Mouse (Mus musculus): ENCODE results near the gene Ccdc51.
"Not testable (repeated sequence)": the region's sequence is repeated elsewhere in the genome, so short reads cannot be mapped to it uniquely, and the experiment has no call there.

Gene Ccdc51

GRCm38 (mm10) chr9:109119571-109119970, 37.3 kb downstream of the Ccdc51 start:
- CTCF ChIA-PET: interaction anchor here (0.7 kb wide), 1 partner anchor 188 kb away, joined by 4 read pairs; no protein-coding TSS in a partner anchor

GRCm38 (mm10) chr9:109120956-109121355, 38.7 kb downstream of the Ccdc51 start:
- CTCF ChIA-PET: interaction anchor here (0.7 kb wide), 1 partner anchor 20 kb away, joined by 3 read pairs; no protein-coding TSS in a partner anchor

GRCm38 (mm10) chr9:109122553-109123085, 40.3 kb downstream of the Ccdc51 start:
- CTCF ChIA-PET: interaction anchor here (0.6 to 1.8 kb wide), 2 partner anchors 12 to 121 kb away, joined by 3 to 4 read pairs; no protein-coding TSS in a partner anchor

- CTCF ChIA-PET: interaction anchor here (0.6 to 1.8 kb wide), 2 partner anchors 11 to 122 kb away, joined by 3 to 4 read pairs; no protein-coding TSS in a partner anchor
Measured at GRCm38 (mm10) chr9:109123266-109123665, 41.0 kb downstream of the Ccdc51 start.

- CTCF ChIA-PET: interaction anchor here (0.5 to 1.8 kb wide), 3 partner anchors 85 to 139 kb away, joined by 3 to 4 read pairs (median 3); no protein-coding TSS in a partner anchor
Measured at GRCm38 (mm10) chr9:109124164-109124563, 41.9 kb downstream of the Ccdc51 start.

GRCm38 (mm10) chr9:109125043-109125442, 42.8 kb downstream of the Ccdc51 start:
- CTCF ChIA-PET: interaction anchor here (0.6 kb wide), 1 partner anchor 140 kb away, joined by 3 read pairs; no protein-coding TSS in a partner anchor

- CTCF ChIA-PET: no interaction called here
Measured at GRCm38 (mm10) chr9:109125481-109125880, 43.2 kb downstream of the Ccdc51 start.

- CTCF ChIA-PET: interaction anchor here (0.7 kb wide), 1 partner anchor 20 kb away, joined by 3 read pairs; no protein-coding TSS in a partner anchor
Measured at GRCm38 (mm10) chr9:109127076-109127475, 44.8 kb downstream of the Ccdc51 start.

- CTCF ChIA-PET: interaction anchor here (0.6 to 0.7 kb wide), 2 partner anchors 45 to 198 kb away, joined by 3 read pairs; no protein-coding TSS in a partner anchor
Measured at GRCm38 (mm10) chr9:109128211-109128610, 45.9 kb downstream of the Ccdc51 start.

- CTCF ChIA-PET: no interaction called here
Measured at GRCm38 (mm10) chr9:109130076-109130475, 47.8 kb downstream of the Ccdc51 start.

- CTCF ChIA-PET: not testable (repeated sequence)
Measured at GRCm38 (mm10) chr9:109140414-109140813, 58.1 kb downstream of the Ccdc51 start.

All from spleen, embryonic (tissue).